Mouse (Mus musculus) frontal cortex, postnatal 14 days (tissue): ENCODE results near the gene 4931428F04Rik.

Experiments used
- DNase-seq, 2 experiments: peaks; one replicate each; pipeline ENCODE4 v3.0.0; 2022; ENCODE audit warnings: low spot score in 2 of 2

4931428F04Rik gene

GRCm38 (mm10) chr8:105288231-105288630, 1.4 kb downstream of the 4931428F04Rik start:
- no peak for DNase-seq

- no peak for DNase-seq
These were observed 2.8 kb downstream of the 4931428F04Rik start for GRCm38 (mm10) chr8:105286907-105287306.

- no peak for DNase-seq
These were observed 4.2 kb downstream of the 4931428F04Rik start for GRCm38 (mm10) chr8:105285514-105285913.

GRCm38 (mm10) chr8:105283074-105283473, 6.6 kb downstream of the 4931428F04Rik start:
- no peak for DNase-seq

- DNase-seq, result no peak
These were observed 7.4 kb downstream of the 4931428F04Rik start for GRCm38 (mm10) chr8:105282239-105282638.

GRCm38 (mm10) chr8:105281821-105282220, 7.8 kb downstream of the 4931428F04Rik start:
- DNase-seq, result no peak

GRCm38 (mm10) chr8:105280567-105280966, 9.1 kb downstream of the 4931428F04Rik start:
- no peak for DNase-seq

GRCm38 (mm10) chr8:105278911-105279334, 10.7 kb downstream of the 4931428F04Rik start:
- peak; percentile 70 for DNase-seq

GRCm38 (mm10) chr8:105276292-105277120, 13.2 kb downstream of the 4931428F04Rik start:
- peak in 1 of 2 experiments; percentile 7 for DNase-seq

- DNase-seq, result no peak
These were observed 13.8 kb downstream of the 4931428F04Rik start, which contains the start of gene Nol3 for GRCm38 (mm10) chr8:105275840-105276239. TSS of gene Nol3 (plus strand) at chr8:105276140.

- no peak for DNase-seq
These were observed 14.3 kb downstream of the 4931428F04Rik start for GRCm38 (mm10) chr8:105275387-105275786.

GRCm38 (mm10) chr8:105270916-105271186, 18.8 kb downstream of the 4931428F04Rik start:
- DNase-seq, result no peak

- DNase-seq, result no peak
These were observed 19.4 kb downstream of the 4931428F04Rik start for GRCm38 (mm10) chr8:105270101-105270915.

- DNase-seq, result no peak
These were observed 20.2 kb downstream of the 4931428F04Rik start, which contains the start of gene Hsf4 for GRCm38 (mm10) chr8:105269461-105269947. TSS of gene Hsf4 (plus strand) at chr8:105269801.

GRCm38 (mm10) chr8:105269075-105269458, 20.6 kb downstream of the 4931428F04Rik start:
- no peak for DNase-seq

GRCm38 (mm10) chr8:105268342-105269074, 21.2 kb downstream of the 4931428F04Rik start:
- DNase-seq, result peak; percentile 75 to 77

GRCm38 (mm10) chr8:105266775-105267174, 22.9 kb downstream of the 4931428F04Rik start:
- DNase-seq, result no peak

GRCm38 (mm10) chr8:105265128-105265527, 24.5 kb downstream of the 4931428F04Rik start:
- no peak for DNase-seq

GRCm38 (mm10) chr8:105264024-105264982, 25.4 kb downstream of the 4931428F04Rik start, which contains the start of the genes Tradd and Fbxl8:
TSS of gene Tradd (minus strand) at chr8:105264609.
TSS of gene Fbxl8 (plus strand) at chr8:105264648.
- no peak for DNase-seq

- DNase-seq, result no peak
These were observed 26.3 kb downstream of the 4931428F04Rik start for GRCm38 (mm10) chr8:105263244-105263912.
